Mouse (Mus musculus) lung, postnatal 4 days (tissue): Measurements from ENCODE around the gene Sap30.
"Not testable (repeated sequence)": the region's sequence is repeated elsewhere in the genome, so short reads cannot be mapped to it uniquely, and the experiment has no call there.

Experiments
- DNase-seq, 2 experiments: peaks; one replicate each; pipeline ENCODE4 v3.0.0; 2021

Sap30 gene

GRCm38 (mm10) chr8:57491873-57492272 is 4.2 kb upstream of the Sap30 start:
- no peak for DNase-seq

- DNase-seq = peak in 1 of 2 experiments; percentile 1
Measured at GRCm38 (mm10) chr8:57489896-57490295, 2.2 kb upstream of the Sap30 start.

GRCm38 (mm10) chr8:57489366-57489765 is 1.7 kb upstream of the Sap30 start:
- peak in 1 of 2 experiments; percentile 2 for DNase-seq

- DNase-seq = peak; percentile 67 to 71
Measured at GRCm38 (mm10) chr8:57488312-57488765, 679 bp upstream of the Sap30 start.

- DNase-seq = peak; percentile 51
Measured at GRCm38 (mm10) chr8:57486491-57487440, 894 bp downstream of the Sap30 start.

GRCm38 (mm10) chr8:57480606-57481005 is 7.1 kb downstream of the Sap30 start:
- DNase-seq = no peak

- no peak for DNase-seq
Measured at GRCm38 (mm10) chr8:57479700-57480099, 8.0 kb downstream of the Sap30 start.

- no peak for DNase-seq
Measured at GRCm38 (mm10) chr8:57478406-57478805, 9.3 kb downstream of the Sap30 start.

GRCm38 (mm10) chr8:57473751-57474150 is 13.9 kb downstream of the Sap30 start:
- DNase-seq = no peak

- DNase-seq = no peak
Measured at GRCm38 (mm10) chr8:57470863-57471262, 16.8 kb downstream of the Sap30 start.

GRCm38 (mm10) chr8:57468624-57469023 is 19.0 kb downstream of the Sap30 start:
- peak; percentile 45 to 65 for DNase-seq

GRCm38 (mm10) chr8:57463757-57464156 is 23.9 kb downstream of the Sap30 start:
- DNase-seq = no peak

GRCm38 (mm10) chr8:57462839-57463238 is 24.8 kb downstream of the Sap30 start:
- DNase-seq = no peak

GRCm38 (mm10) chr8:57457942-57458341 is 29.7 kb downstream of the Sap30 start:
- DNase-seq = no peak

GRCm38 (mm10) chr8:57457152-57457551 is 30.5 kb downstream of the Sap30 start:
- DNase-seq = no peak

- no peak for DNase-seq
Measured at GRCm38 (mm10) chr8:57455765-57456164, 31.9 kb downstream of the Sap30 start, which contains the start of gene Scrg1. TSS of gene Scrg1 (plus strand) at chr8:57455923.

GRCm38 (mm10) chr8:57453361-57453760 is 34.3 kb downstream of the Sap30 start:
- no peak for DNase-seq

GRCm38 (mm10) chr8:57451896-57452295 is 35.8 kb downstream of the Sap30 start:
- DNase-seq = no peak

GRCm38 (mm10) chr8:57450726-57451125 is 36.9 kb downstream of the Sap30 start:
- DNase-seq = no peak

- DNase-seq = not testable (repeated sequence)
Measured at GRCm38 (mm10) chr8:57445901-57446300, 41.8 kb downstream of the Sap30 start.

- DNase-seq = no peak
Measured at GRCm38 (mm10) chr8:57443289-57443688, 44.4 kb downstream of the Sap30 start.

- DNase-seq = no peak
Measured at GRCm38 (mm10) chr8:57441556-57441955, 46.1 kb downstream of the Sap30 start.

GRCm38 (mm10) chr8:57441131-57441530 is 46.5 kb downstream of the Sap30 start:
- no peak for DNase-seq

GRCm38 (mm10) chr8:57436437-57436796 is 51.2 kb downstream of the Sap30 start:
- no peak for DNase-seq
